Mouse (Mus musculus) ES-E14 (cell line): Measurements from ENCODE around the gene Rasl11a. TPM values are rescaled to one million over a fixed set of nuclear protein-coding genes. Genes with fewer than 3 reads are reported as not detected.
"Not testable (repeated sequence)": the region's sequence is repeated elsewhere in the genome, so short reads cannot be mapped to it uniquely, and the experiment has no call there.

Source experiments
- DNase-seq: peaks from one replicate; pipeline ENCODE4 v3.0.0-alpha.2; 2013; ENCODE audit warnings: low read depth, low spot score
- H3K27ac ChIP-seq: 2 replicates; pipeline ENCODE4 v1.5.1; 2012; ENCODE audit warnings: low read depth, mild to moderate bottlenecking, low read length, moderate library complexity, mixed read lengths; ENCODE audit not compliant: poor library complexity, insufficient read depth, severe bottlenecking
- H3K36me3 ChIP-seq: 2 replicates; pipeline ENCODE4 v1.6.1; 2012; ENCODE audit warnings: mild to moderate bottlenecking, low read length, moderate library complexity, mixed read lengths; ENCODE audit not compliant: control insufficient read depth, poor library complexity, insufficient read depth, severe bottlenecking
- H3K4me1 ChIP-seq, 2 experiments: fragments of 150-350 bp in 1 of 2; sonication (generic) in 1 of 2; 2 replicates each; pipeline ENCODE4 v1.6.1; 2012; ENCODE audit warnings: low read length in 2 of 2, mild to moderate bottlenecking in 1 of 2, mixed read lengths in 1 of 2; ENCODE audit not compliant: control insufficient read depth in 2 of 2, insufficient read depth in 2 of 2, poor library complexity in 1 of 2
- H3K4me3 ChIP-seq, 2 experiments: fragments of 150-350 bp in 1 of 2; sonication (generic) in 1 of 2; 2 replicates each; pipeline ENCODE4 v1.5.1; 2012; ENCODE audit warnings: low read length in 2 of 2, low read depth in 1 of 2, mild to moderate bottlenecking in 1 of 2, mixed read lengths in 1 of 2; ENCODE audit not compliant: insufficient read depth in 1 of 2, poor library complexity in 1 of 2, severe bottlenecking in 1 of 2
- H3K9ac ChIP-seq: 2 replicates; pipeline ENCODE4 v1.6.1; 2012; ENCODE audit warnings: low read depth, mild to moderate bottlenecking, low read length, mixed read lengths; ENCODE audit not compliant: poor library complexity, insufficient read depth, severe bottlenecking
- H3K9me3 ChIP-seq: fragments of 150-350 bp; sonication (generic); 2 replicates; pipeline ENCODE4 v1.6.1; 2012; ENCODE audit warnings: low read depth, mild to moderate bottlenecking, low read length; ENCODE audit not compliant: control insufficient read depth, insufficient read depth
- CHD2 ChIP-seq: IDR thresholded peaks from 2 replicates; pipeline ENCODE4 v1.6.1; 2014; ENCODE audit warnings: mild to moderate bottlenecking, low read depth, low read length, inconsistent platforms
- HCFC1 ChIP-seq: IDR thresholded peaks from 2 replicates; pipeline ENCODE4 v1.6.1; 2012; ENCODE audit warnings: low read length, inconsistent platforms, borderline replicate concordance; ENCODE audit not compliant: insufficient read depth
- MAFK ChIP-seq: IDR thresholded peaks from 2 replicates; pipeline ENCODE4 v1.6.1; 2014; ENCODE audit warnings: mild to moderate bottlenecking, low read depth, low read length, inconsistent platforms; ENCODE audit not compliant: insufficient read depth
- ZC3H11A ChIP-seq: IDR thresholded peaks from 2 replicates; pipeline ENCODE4 v1.6.1; 2012; ENCODE audit warnings: low read depth, mild to moderate bottlenecking, inconsistent platforms, low read length, borderline replicate concordance
- ZNF384 ChIP-seq: IDR thresholded peaks from 2 replicates; pipeline ENCODE4 v1.6.1; 2012; ENCODE audit warnings: low read depth, low read length, inconsistent platforms
- in situ Hi-C, 2 experiments: fragments of 600-800 bp; cut with MboI; formaldehyde crosslinking; loops; one replicate each; pipeline ENCODE4 v1.15.1; 2025; ENCODE audit warnings: low sequenced_read_pairs in 2 of 2, inconsistent platforms in 1 of 2; ENCODE audit not compliant: unreplicated experiment in 2 of 2
- total RNA-seq: library from RNA; depleted of rRNA; stranded (reverse); fragments of 300-350 nt; gene quantifications from 2 replicates; pipeline ENCODE4 v1.2.3, GENCODE M21; 2012; rRNA removed

Rasl11a gene
- total RNA-seq, 1 experiment, result 7.3 TPM

GRCm38 (mm10) chr5:146891127-146891526, 46.3 kb downstream of the Rasl11a start:
- in situ Hi-C loops, result loop anchor here in 1 of 2 experiments (10.0 kb wide), 1 partner anchor 186 kb away; no protein-coding TSS in a partner anchor
- no peak overlapping the region for H3K27ac ChIP-seq
- TF ChIP-seq HCFC1 (no peak), ZNF384 (no peak), ZC3H11A (no peak), MAFK (no peak), CHD2 (no peak)
- no peak overlapping the region for H3K9ac ChIP-seq
- H3K36me3 ChIP-seq, result no peaks in the 10 kb centered on the region
- no peaks in the 10 kb centered on the region for H3K9me3 ChIP-seq
- peak; percentile 69 for DNase-seq
- no peaks in the 10 kb centered on the region; a peak in 2 of 4 replicates for H3K4me1 ChIP-seq
- H3K4me3 ChIP-seq, result peak overlapping the region; percentile 15 to 16; a peak in 1 of 4 replicates

GRCm38 (mm10) chr5:146892904-146893303, 48.0 kb downstream of the Rasl11a start:
- no peaks in the 10 kb centered on the region for H3K36me3 ChIP-seq
- no peak overlapping the region for H3K9ac ChIP-seq
- in situ Hi-C loops, result loop anchor here in 1 of 2 experiments (10.0 kb wide), 1 partner anchor 188 kb away; no protein-coding TSS in a partner anchor
- H3K27ac ChIP-seq, result peak overlapping the region; percentile 57; the same call in 1 of the 2 replicates
- peak; percentile 79 for TF ChIP-seq CHD2
- TF ChIP-seq MAFK, result no peak
- DNase-seq, result peak; percentile 87
- no peak overlapping the region for H3K4me3 ChIP-seq
- no peaks in the 10 kb centered on the region for H3K9me3 ChIP-seq
- peaks cover 0 to 3% of the 10 kb centered on the region in 2 experiments; a peak in 2 of 4 replicates for H3K4me1 ChIP-seq

GRCm38 (mm10) chr5:146893478-146894182, 48.8 kb downstream of the Rasl11a start:
- in situ Hi-C loops, result loop anchor here in 1 of 2 experiments (10.0 kb wide), 1 partner anchor 189 kb away; no protein-coding TSS in a partner anchor
- TF ChIP-seq CHD2 (no peak), ZC3H11A (no peak), HCFC1 (no peak)
- DNase-seq, result no peak
- peaks cover 0 to 5% of the 10 kb centered on the region in 2 experiments; a peak in 2 of 4 replicates for H3K4me1 ChIP-seq
- H3K36me3 ChIP-seq, result no peaks in the 10 kb centered on the region
- H3K4me3 ChIP-seq, result no peak overlapping the region
- H3K9ac ChIP-seq, result no peak overlapping the region
- peak overlapping the region; percentile 26; the same call in 1 of the 2 replicates for H3K27ac ChIP-seq
- H3K9me3 ChIP-seq, result no peaks in the 10 kb centered on the region

DNA sequence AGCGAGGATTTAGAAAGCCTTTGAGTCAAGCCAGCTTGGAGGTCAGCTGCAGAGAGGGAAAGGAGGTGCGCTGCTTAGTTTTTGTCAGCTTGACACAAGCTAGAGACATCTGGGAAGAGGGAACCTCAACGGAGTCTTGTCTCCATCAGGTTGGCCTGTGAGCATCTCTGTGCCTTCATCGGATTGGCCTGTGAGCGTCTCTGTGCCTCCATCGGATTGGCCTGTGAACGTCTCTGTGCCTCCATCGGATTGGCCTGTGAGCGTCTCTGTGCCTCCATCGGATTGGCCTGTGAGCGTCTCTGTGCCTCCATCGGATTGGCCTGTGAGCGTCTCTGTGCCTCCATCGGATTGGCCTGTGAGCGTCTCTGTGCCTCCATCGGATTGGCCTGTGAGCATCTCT, 50.8 kb downstream of the Rasl11a start:
- TF ChIP-seq CHD2, result 0 out of 2 replicates have a peak, but pooled peaks have one; percentile 59
- DNase-seq, H3K9ac ChIP-seq, H3K4me1 ChIP-seq, H3K36me3 ChIP-seq, H3K9me3 ChIP-seq, H3K27ac ChIP-seq, H3K4me3 ChIP-seq: not testable (repeated sequence)
- in situ Hi-C loops, result loop anchor here in 1 of 2 experiments (10.0 kb wide), 1 partner anchor 191 kb away; no protein-coding TSS in a partner anchor

GRCm38 (mm10) chr5:146896973-146897372, 52.1 kb downstream of the Rasl11a start:
- H3K27ac ChIP-seq, result no peak overlapping the region; the same call in 1 of the 2 replicates
- no peaks in the 10 kb centered on the region for H3K36me3 ChIP-seq
- no peak for DNase-seq
- TF ChIP-seq ZC3H11A (no peak), HCFC1 (no peak), ZNF384 (no peak), CHD2 (no peak), MAFK (no peak)
- peak overlapping the region; percentile 2; the same call in 1 of the 2 replicates for H3K9ac ChIP-seq
- peaks cover 0 to 5% of the 10 kb centered on the region in 2 experiments; a peak in 2 of 4 replicates for H3K4me1 ChIP-seq
- H3K4me3 ChIP-seq, result peak overlapping the region in 1 of 2 experiments; percentile 25; a peak in 1 of 4 replicates
- in situ Hi-C loops, result loop anchor here in 1 of 2 experiments (10.0 kb wide), 1 partner anchor 192 kb away; no protein-coding TSS in a partner anchor
- no peaks in the 10 kb centered on the region for H3K9me3 ChIP-seq

Other genes with a start within 250 kb of the Rasl11a start
- 20.6 and 25.4 TPM in 2 replicates for gene Usp12, start 50.1 kb upstream of the Rasl11a start, total RNA-seq
- 1,013 and 1,099 TPM in 2 replicates for gene Rpl21, start 12.2 kb upstream of the Rasl11a start, total RNA-seq
- gene Gtf3a, start 103.6 kb downstream of the Rasl11a start, total RNA-seq, result 72.3 and 80.4 TPM in 2 replicates
- 16.1 and 17.9 TPM in 2 replicates for gene Mtif3, start 118.7 kb downstream of the Rasl11a start, total RNA-seq
- gene Lnx2, start 231.5 kb downstream of the Rasl11a start, total RNA-seq, result 8.5 and 11.6 TPM in 2 replicates
- 123 and 160 TPM in 2 replicates for gene Polr1d, start 232.0 kb downstream of the Rasl11a start, total RNA-seq